Mouse (Mus musculus): ENCODE data around the gene Slc4a5. TPM values are rescaled to one million over a fixed set of nuclear protein-coding genes. Genes with fewer than 3 reads are reported as not detected.

The Slc4a5 gene
- total and polyA plus RNA-seq, 3 experiments: 0.04 TPM; not detected in 2

GRCm38 (mm10) chr6:83301294-83301693, 81.7 kb downstream of the Slc4a5 start (continued):
- no peak for TF ChIP-seq EP300 (IDR thresholded peaks at IDR 0.05; ENCODE audit: low read depth in 1 of 2, low read length in 2 of 2)
- no peak for TF ChIP-seq MAFK (IDR thresholded peaks at IDR 0.05; ENCODE audit: borderline replicate concordance, low read depth, low read length)
- TF ChIP-seq MYC (IDR thresholded peaks at IDR 0.05; ENCODE audit: low read depth, low read length): no peak
- TF ChIP-seq GATA1 (IDR thresholded peaks at IDR 0.05; ENCODE audit: low read depth, low read length): no peak

DNA sequence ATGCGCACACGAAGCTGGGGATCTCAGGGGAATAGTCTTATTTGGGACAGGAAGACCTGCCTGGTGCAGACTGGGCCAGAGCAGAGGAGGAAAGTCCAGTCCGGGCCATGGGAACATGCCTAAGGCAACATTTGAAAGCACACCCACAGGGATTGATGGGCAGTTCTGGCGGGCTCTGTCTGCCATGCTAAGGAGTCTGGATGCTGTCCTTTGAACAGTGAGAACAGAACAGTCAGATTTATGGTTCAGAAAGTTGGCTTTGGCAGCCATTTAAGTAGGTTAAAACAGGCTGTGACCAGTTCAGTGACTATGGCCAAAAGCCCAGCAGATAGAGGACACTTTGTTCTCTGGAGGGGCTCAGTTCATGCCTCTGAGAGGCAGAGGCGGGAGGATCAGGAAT, 82.6 kb downstream of the Slc4a5 start:
- Histone ChIP-seq H3K9me3 (replicated peaks; ENCODE audit: insufficient read depth, low read length) (no peaks in the 10 kb centered on the region), H3K27me3 (ENCODE audit: control insufficient read depth in 1 of 2, insufficient read depth in 2 of 2, low read length in 2 of 2) (no peaks in the 10 kb centered on the region), H3K4me1 (ENCODE audit: control insufficient read depth in 1 of 2, insufficient read depth in 2 of 2, low read length in 2 of 2) (peaks cover 0 to 13% of the 10 kb centered on the region in 2 experiments; a peak in 2 of 4 replicates), H3K27ac (ENCODE audit: control insufficient read depth, low read depth, low read length) (no peak overlapping the region), H3K9ac (ENCODE audit: control insufficient read depth, low read depth, low read length, poor library complexity, severe bottlenecking) (no peak overlapping the region), H3K79me2 (ENCODE audit: control insufficient read depth, insufficient read depth, low read length, poor library complexity) (no peaks in the 10 kb centered on the region), H3K4me3 (ENCODE audit: control insufficient read depth in 1 of 2, insufficient read depth in 1 of 2, low read depth in 2 of 2, low read length in 2 of 2) (no peak overlapping the region), H3K36me3 (ENCODE audit: control insufficient read depth in 1 of 2, insufficient read depth in 2 of 2, low read length in 2 of 2) (peaks cover 7 to 13% of the 10 kb centered on the region in 2 experiments)
- TF ChIP-seq JUND (IDR thresholded peaks at IDR 0.05; ENCODE audit: low read depth, low read length) (no peak), MXI1 (IDR thresholded peaks at IDR 0.05; ENCODE audit: low read depth, low read length) (no peak), KAT2A (conservative IDR thresholded peaks at IDR 0.05; ENCODE audit: low read depth, low read length) (no peak), CHD2 (IDR thresholded peaks at IDR 0.05; ENCODE audit: low read length) (no peak), SIN3A (IDR thresholded peaks at IDR 0.05; ENCODE audit: low read length) (no peak), RCOR1 (IDR thresholded peaks at IDR 0.05; ENCODE audit: low read depth, low read length) (no peak), USF2 (IDR thresholded peaks at IDR 0.05; ENCODE audit: borderline replicate concordance in 1 of 2, insufficient read depth in 1 of 2, low read depth in 1 of 2, low read length in 2 of 2) (no peak), NELFE (IDR thresholded peaks at IDR 0.05; ENCODE audit: low read depth, low read length) (no peak)
- DNase-seq (ENCODE audit: low read depth, low spot score): no peak

GRCm38 (mm10) chr6:83309017-83309416, 89.4 kb downstream of the Slc4a5 start:
- Histone ChIP-seq H3K79me2 (ENCODE audit: control insufficient read depth, insufficient read depth, low read length, poor library complexity) (peaks cover 6% of the 10 kb centered on the region; the same call in 1 of the 2 replicates), H3K4me1 (ENCODE audit: control insufficient read depth in 1 of 2, insufficient read depth in 2 of 2, low read length in 2 of 2) (no peaks in the 10 kb centered on the region), H3K9ac (ENCODE audit: control insufficient read depth, low read depth, low read length, poor library complexity, severe bottlenecking) (no peak overlapping the region), H3K4me3 (ENCODE audit: control insufficient read depth in 1 of 2, insufficient read depth in 1 of 2, low read depth in 2 of 2, low read length in 2 of 2) (no peak overlapping the region), H3K27me3 (ENCODE audit: control insufficient read depth in 1 of 2, insufficient read depth in 2 of 2, low read length in 2 of 2) (no peaks in the 10 kb centered on the region), H3K9me3 (replicated peaks; ENCODE audit: insufficient read depth, low read length) (no peaks in the 10 kb centered on the region), H3K36me3 (ENCODE audit: control insufficient read depth in 1 of 2, insufficient read depth in 2 of 2, low read length in 2 of 2) (peaks cover 0 to 39% of the 10 kb centered on the region in 2 experiments; a peak in 2 of 4 replicates), H3K27ac (ENCODE audit: control insufficient read depth, low read depth, low read length) (no peak overlapping the region)
- TF ChIP-seq CTCF (IDR thresholded peaks at IDR 0.05 in 2 of 3, conservative IDR thresholded peaks at IDR 0.05 in 1 of 3; ENCODE audit: control insufficient read depth in 1 of 3, insufficient read depth in 1 of 3, low read depth in 2 of 3, low read length in 3 of 3, poor library complexity in 1 of 3, severe bottlenecking in 1 of 3) (peak in 1 of 3 experiments; percentile 36; a peak in 2 of 6 replicates), CHD1 (IDR thresholded peaks at IDR 0.05; ENCODE audit: low read depth, low read length) (no peak), SMC3 (IDR thresholded peaks at IDR 0.05; ENCODE audit: low read depth, low read length) (peak; percentile 23; the same call in 1 of the 2 replicates), RAD21 (IDR thresholded peaks at IDR 0.05; ENCODE audit: low read depth, low read length) (peak; percentile 34)
- DNase-seq (ENCODE audit: low read depth, low spot score): no peak
